Mouse (Mus musculus): ENCODE measurements around the gene Gm17332. TPM values are rescaled to one million over a fixed set of nuclear protein-coding genes. Genes with fewer than 3 reads are reported as not detected.
"Not testable (repeated sequence)": the region's sequence is repeated elsewhere in the genome, so short reads cannot be mapped to it uniquely, and the experiment has no call there.

Gene Gm17332
- not detected for total RNA-seq (2018; cell fraction: chromatin; rRNA removed)
- not detected for total RNA-seq (2018; cell fraction: cytosol; rRNA removed)
- not detected for total RNA-seq (2018; cell fraction: nucleus; rRNA removed)
- polyA plus RNA-seq (2018), result not detected in 3 replicates

DNA sequence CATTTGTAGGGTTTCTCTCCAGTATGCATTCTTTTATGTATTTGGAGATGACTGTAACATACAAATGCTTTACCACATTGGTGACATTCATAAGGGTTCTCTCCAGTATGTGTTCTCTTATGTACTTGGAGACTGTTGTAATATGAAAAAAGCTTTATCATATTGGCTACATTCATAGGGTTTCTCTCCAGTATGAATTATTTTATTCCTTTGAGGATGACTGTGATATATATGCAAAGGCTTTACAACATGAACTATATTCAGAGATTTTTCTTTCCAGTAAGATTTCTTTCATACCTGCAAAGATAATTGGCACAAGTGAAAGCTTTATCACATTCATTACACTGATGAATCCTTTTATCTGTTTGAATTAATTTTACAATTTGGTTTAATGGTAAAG lies at the start of gene Gm17332:
Gm17332 (minus strand) TSS at position 101 of the 400 bp plus-strand sequence.
- no peak within 1 kb of the TSS for H3K27ac ChIP-seq
- no peaks in the 10 kb centered on the region for H3K36me3 ChIP-seq (ENCODE audit: inconsistent target)
- H3K4me3 ChIP-seq (ENCODE audit: inconsistent target), result no peak within 1 kb of the TSS
- H3K79me2 ChIP-seq (ENCODE audit: inconsistent target), result no peaks in the 10 kb centered on the region

DNA sequence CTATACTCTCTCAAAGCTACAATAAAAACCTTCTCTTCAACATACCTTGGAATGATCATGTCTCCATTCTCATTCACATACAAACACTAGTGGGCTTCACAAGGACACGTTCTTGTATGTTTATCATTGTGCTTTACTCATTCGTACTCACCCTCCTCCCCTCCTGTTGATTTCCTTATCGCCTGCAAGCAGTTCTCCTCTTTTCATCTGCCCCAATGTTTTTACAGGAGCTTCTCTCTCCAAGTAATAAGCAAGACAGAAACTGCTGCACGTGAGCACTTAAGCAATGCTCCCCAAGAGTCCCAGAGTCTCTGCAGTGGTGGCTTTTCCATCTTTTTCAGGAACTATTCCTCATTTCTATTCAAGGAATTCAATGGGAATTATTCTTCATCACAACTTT lies 47.7 kb upstream of the Gm17332 start:
- Histone ChIP-seq H3K4me3 (ENCODE audit: inconsistent target) (no peak overlapping the region), H3K36me3 (ENCODE audit: inconsistent target) (no peaks in the 10 kb centered on the region), H3K79me2 (ENCODE audit: inconsistent target) (no peaks in the 10 kb centered on the region), H3K27ac (no peak overlapping the region)
- WGBS (ENCODE audit: missing documents), result 74% methylated on average over 4 of the region's 4 CpGs

GRCm38 (mm10) chr11:31225359-31225758 lies 43.1 kb upstream of the Gm17332 start:
- no peak overlapping the region for H3K27ac ChIP-seq
- no peak overlapping the region for H3K4me3 ChIP-seq (ENCODE audit: inconsistent target)
- 79% methylated on average over 1 of the region's 1 CpGs for WGBS (ENCODE audit: missing documents)
- no peaks in the 10 kb centered on the region for H3K36me3 ChIP-seq (ENCODE audit: inconsistent target)
- no peaks in the 10 kb centered on the region for H3K79me2 ChIP-seq (ENCODE audit: inconsistent target)

DNA sequence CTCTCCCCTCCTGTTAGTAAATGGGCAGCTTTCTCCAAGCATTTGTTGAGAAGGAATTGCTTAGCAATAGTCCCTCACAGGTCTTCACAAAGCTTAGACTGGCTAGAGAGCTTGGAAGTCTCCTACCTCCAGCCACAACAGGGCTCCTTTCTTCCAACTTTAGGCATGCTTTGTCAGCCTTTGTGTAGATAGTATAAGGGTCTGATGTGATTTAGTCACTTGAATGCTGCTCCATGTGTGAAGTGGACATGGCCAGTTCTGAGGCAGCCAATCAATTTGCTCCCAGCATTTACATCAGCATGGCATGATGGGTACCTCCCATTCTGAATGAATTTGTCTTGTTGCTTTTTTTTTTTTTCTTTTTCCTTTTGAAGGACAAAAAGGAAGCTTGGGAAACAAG lies 35.7 kb upstream of the Gm17332 start:
- Histone ChIP-seq H3K4me3 (ENCODE audit: inconsistent target) (no peak overlapping the region), H3K79me2 (ENCODE audit: inconsistent target) (no peaks in the 10 kb centered on the region), H3K36me3 (ENCODE audit: inconsistent target) (no peaks in the 10 kb centered on the region), H3K27ac (no peak overlapping the region)

GRCm38 (mm10) chr11:31195621-31196363 lies 13.5 kb upstream of the Gm17332 start:
- Histone ChIP-seq H3K79me2 (ENCODE audit: inconsistent target) (no peaks in the 10 kb centered on the region), H3K36me3 (ENCODE audit: inconsistent target) (no peaks in the 10 kb centered on the region), H3K4me3 (ENCODE audit: inconsistent target) (no peak overlapping the region), H3K27ac (no peak overlapping the region)
- WGBS (ENCODE audit: missing documents), result 90% methylated on average over 3 of the region's 3 CpGs

DNA sequence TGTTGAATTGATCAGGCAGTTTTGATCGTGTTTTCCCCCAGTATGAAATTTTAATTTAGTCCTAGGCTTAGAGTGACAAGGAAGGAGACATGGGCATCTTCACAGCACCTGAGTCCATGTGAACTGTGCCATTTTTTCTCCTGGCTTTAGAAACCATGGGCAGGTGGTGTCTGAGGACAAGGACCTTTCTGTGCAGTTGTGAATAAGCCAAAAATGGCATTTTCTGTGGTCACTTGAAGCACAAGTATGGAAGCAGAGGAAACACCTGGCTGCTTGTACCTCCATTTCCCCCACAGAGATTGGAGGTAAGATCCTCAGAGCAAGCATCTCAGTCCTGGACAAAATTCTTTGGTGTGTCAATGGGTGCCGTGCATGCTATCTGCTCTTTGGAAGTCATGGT lies 12.5 kb upstream of the Gm17332 start:
- no peak overlapping the region for H3K4me3 ChIP-seq (ENCODE audit: inconsistent target)
- H3K27ac ChIP-seq, result no peak overlapping the region
- no peaks in the 10 kb centered on the region for H3K79me2 ChIP-seq (ENCODE audit: inconsistent target)
- WGBS (ENCODE audit: missing documents), result 88% methylated on average over 2 of the region's 2 CpGs
- no peaks in the 10 kb centered on the region for H3K36me3 ChIP-seq (ENCODE audit: inconsistent target)

- WGBS (ENCODE audit: missing documents), result 25% methylated on average over 4 of the region's 4 CpGs
- Histone ChIP-seq H3K4me3 (ENCODE audit: inconsistent target) (no peak overlapping the region), H3K27ac (no peak overlapping the region), H3K36me3 (ENCODE audit: inconsistent target) (no peaks in the 10 kb centered on the region), H3K79me2 (ENCODE audit: inconsistent target) (no peaks in the 10 kb centered on the region)
Measured at GRCm38 (mm10) chr11:31170052-31170646, 12.1 kb downstream of the Gm17332 start.

- Histone ChIP-seq H3K36me3 (ENCODE audit: inconsistent target) (no peaks in the 10 kb centered on the region), H3K79me2 (ENCODE audit: inconsistent target) (no peaks in the 10 kb centered on the region), H3K27ac (no peak overlapping the region), H3K4me3 (ENCODE audit: inconsistent target) (no peak overlapping the region)
- 7% methylated on average over 19 of the region's 21 CpGs for WGBS (ENCODE audit: missing documents)
Measured at GRCm38 (mm10) chr11:31169161-31170051, 12.9 kb downstream of the Gm17332 start.

- H3K4me3 ChIP-seq (ENCODE audit: inconsistent target), result no peak overlapping the region
- no peak overlapping the region for H3K27ac ChIP-seq
- H3K79me2 ChIP-seq (ENCODE audit: inconsistent target), result no peaks in the 10 kb centered on the region
- WGBS (ENCODE audit: missing documents), result 38% methylated on average over 2 of the region's 2 CpGs
- H3K36me3 ChIP-seq (ENCODE audit: inconsistent target), result no peaks in the 10 kb centered on the region
Measured at GRCm38 (mm10) chr11:31168831-31169160, 13.5 kb downstream of the Gm17332 start.

DNA sequence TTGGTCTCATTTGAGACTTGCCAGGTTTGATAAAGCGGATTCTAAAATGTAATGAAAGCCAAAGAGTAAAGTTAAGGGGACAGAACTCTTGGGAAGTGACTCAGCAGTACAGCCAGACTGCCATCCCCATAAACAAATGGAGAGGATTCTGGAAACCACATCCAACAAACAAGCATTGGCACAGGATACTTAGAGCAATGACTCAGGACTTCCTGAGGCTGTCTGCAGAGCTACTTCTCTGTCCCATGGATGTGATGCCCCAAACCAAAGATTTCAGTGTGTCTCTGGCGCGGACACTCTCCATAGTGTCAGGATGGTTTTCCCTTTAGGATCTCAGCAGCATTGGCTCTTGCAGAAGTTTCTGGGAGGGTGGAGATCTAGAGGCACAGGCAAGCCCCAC lies 25.2 kb downstream of the Gm17332 start:
- H3K36me3 ChIP-seq (ENCODE audit: inconsistent target), result no peaks in the 10 kb centered on the region
- H3K27ac ChIP-seq, result no peak overlapping the region
- no peak overlapping the region for H3K4me3 ChIP-seq (ENCODE audit: inconsistent target)
- no peaks in the 10 kb centered on the region for H3K79me2 ChIP-seq (ENCODE audit: inconsistent target)
- WGBS (ENCODE audit: missing documents), result 69% methylated on average over 3 of the region's 3 CpGs

- WGBS (ENCODE audit: missing documents), result 33% methylated on average over 1 of the region's 1 CpGs
- not testable (repeated sequence) for H3K36me3 ChIP-seq (ENCODE audit: inconsistent target); H3K4me3 ChIP-seq (ENCODE audit: inconsistent target); H3K27ac ChIP-seq; H3K79me2 ChIP-seq (ENCODE audit: inconsistent target)
Measured at GRCm38 (mm10) chr11:31138394-31138793, 43.9 kb downstream of the Gm17332 start.

GRCm38 (mm10) chr11:31134824-31135223 lies 47.4 kb downstream of the Gm17332 start:
- not testable (repeated sequence) for H3K27ac ChIP-seq; H3K79me2 ChIP-seq (ENCODE audit: inconsistent target); H3K4me3 ChIP-seq (ENCODE audit: inconsistent target); H3K36me3 ChIP-seq (ENCODE audit: inconsistent target)
- no CpG with 5 or more reads among the region's 1 CpGs for WGBS (ENCODE audit: missing documents)

DNA sequence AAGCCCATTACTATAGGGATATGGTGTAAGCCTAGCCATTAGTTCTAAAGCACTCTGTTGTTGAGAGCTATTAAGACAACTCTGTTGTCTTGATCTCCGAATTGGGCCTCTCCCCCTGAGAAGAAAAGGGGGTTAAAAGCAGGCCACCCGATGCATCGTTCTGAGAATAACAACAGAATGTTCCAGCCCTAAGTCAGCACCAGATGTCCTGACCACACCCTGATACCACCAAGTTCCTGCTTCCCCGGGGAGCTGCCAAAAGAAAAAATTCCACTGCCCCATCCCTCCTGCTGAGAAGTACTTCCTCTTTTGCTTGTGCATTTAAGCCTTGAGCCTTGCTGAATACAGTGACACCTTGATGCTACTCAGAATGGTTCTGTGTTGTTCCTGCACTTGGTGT lies 48.5 kb downstream of the Gm17332 start:
- H3K79me2 ChIP-seq (ENCODE audit: inconsistent target); H3K36me3 ChIP-seq (ENCODE audit: inconsistent target); H3K27ac ChIP-seq; H3K4me3 ChIP-seq (ENCODE audit: inconsistent target): not testable (repeated sequence)
- 53% methylated on average over 4 of the region's 4 CpGs for WGBS (ENCODE audit: missing documents)

Data from macrophage (primary cell).